Mouse (Mus musculus) urinary bladder, postnatal 36 days (tissue): ENCODE results near the gene Bcl6b.

Experiments used
- DNase-seq, 2 experiments: peaks; one replicate each; pipeline ENCODE4 v3.0.0; 2022; ENCODE audit warnings: low spot score in 2 of 2, mixed read lengths in 1 of 2

Gene Bcl6b

GRCm38 (mm10) chr11:70229260-70230010 lies at the start of gene Bcl6b:
Bcl6b (minus strand) TSS chr11:70229798.
- DNase-seq, result no peak

GRCm38 (mm10) chr11:70278961-70279360 lies 49.4 kb upstream of the Bcl6b start:
- no peak for DNase-seq

- no peak for DNase-seq
Measured at GRCm38 (mm10) chr11:70271641-70272040, 42.0 kb upstream of the Bcl6b start.

- DNase-seq, result no peak
Measured at GRCm38 (mm10) chr11:70266405-70266804, 36.8 kb upstream of the Bcl6b start.

- DNase-seq, result no peak
Measured at GRCm38 (mm10) chr11:70265819-70266218, 36.2 kb upstream of the Bcl6b start.

- no peak for DNase-seq
Measured at GRCm38 (mm10) chr11:70265252-70265651, 35.7 kb upstream of the Bcl6b start.

- DNase-seq, result no peak
Measured at GRCm38 (mm10) chr11:70259035-70259434, 29.4 kb upstream of the Bcl6b start.

GRCm38 (mm10) chr11:70254931-70255531 lies 25.4 kb upstream of the Bcl6b start, which contains the start of gene Alox12:
Alox12 (minus strand) TSS chr11:70255353.
- peak; percentile 71 to 77 for DNase-seq

- DNase-seq, result no peak
Measured at GRCm38 (mm10) chr11:70254337-70254736, 24.7 kb upstream of the Bcl6b start.

GRCm38 (mm10) chr11:70251853-70252252 lies 22.3 kb upstream of the Bcl6b start:
- DNase-seq, result no peak

- no peak for DNase-seq
Measured at GRCm38 (mm10) chr11:70250150-70250549, 20.6 kb upstream of the Bcl6b start.

- peak; percentile 60 to 67 for DNase-seq
Measured at GRCm38 (mm10) chr11:70247136-70247845, 17.7 kb upstream of the Bcl6b start.

GRCm38 (mm10) chr11:70242591-70242990 lies 13.0 kb upstream of the Bcl6b start:
- no peak for DNase-seq

- peak; percentile 76 to 78 for DNase-seq
Measured at GRCm38 (mm10) chr11:70239541-70240279, 10.1 kb upstream of the Bcl6b start, which contains the start of the genes Gm21988 and Rnasek. Gm21988 (minus strand) TSS chr11:70239830. Rnasek (minus strand) TSS chr11:70239842.

- no peak for DNase-seq
Measured at GRCm38 (mm10) chr11:70238591-70239440, 9.2 kb upstream of the Bcl6b start.

- DNase-seq, result peak; percentile 98
Measured at GRCm38 (mm10) chr11:70237457-70238167, 8.0 kb upstream of the Bcl6b start, which contains the start of gene 0610010K14Rik. 0610010K14Rik (minus strand) TSS chr11:70237914.

- no peak for DNase-seq
Measured at GRCm38 (mm10) chr11:70236717-70237116, 7.1 kb upstream of the Bcl6b start.

- DNase-seq, result no peak
Measured at GRCm38 (mm10) chr11:70235254-70235900, 5.8 kb upstream of the Bcl6b start.

GRCm38 (mm10) chr11:70234497-70234896 lies 4.9 kb upstream of the Bcl6b start:
- DNase-seq, result no peak

- DNase-seq, result no peak
Measured at GRCm38 (mm10) chr11:70234037-70234436, 4.4 kb upstream of the Bcl6b start.
